Mouse (Mus musculus): ENCODE measurements around the gene Gm20388. TPM values are rescaled to one million over a fixed set of nuclear protein-coding genes. Genes with fewer than 3 reads are reported as not detected.
A peak's percentile ranks its signal among the peaks of the same experiment; 100 is the strongest.

Gene Gm20388
- polyA plus RNA-seq, 1 experiment from 2014 or later, result 47.1 TPM

DNA sequence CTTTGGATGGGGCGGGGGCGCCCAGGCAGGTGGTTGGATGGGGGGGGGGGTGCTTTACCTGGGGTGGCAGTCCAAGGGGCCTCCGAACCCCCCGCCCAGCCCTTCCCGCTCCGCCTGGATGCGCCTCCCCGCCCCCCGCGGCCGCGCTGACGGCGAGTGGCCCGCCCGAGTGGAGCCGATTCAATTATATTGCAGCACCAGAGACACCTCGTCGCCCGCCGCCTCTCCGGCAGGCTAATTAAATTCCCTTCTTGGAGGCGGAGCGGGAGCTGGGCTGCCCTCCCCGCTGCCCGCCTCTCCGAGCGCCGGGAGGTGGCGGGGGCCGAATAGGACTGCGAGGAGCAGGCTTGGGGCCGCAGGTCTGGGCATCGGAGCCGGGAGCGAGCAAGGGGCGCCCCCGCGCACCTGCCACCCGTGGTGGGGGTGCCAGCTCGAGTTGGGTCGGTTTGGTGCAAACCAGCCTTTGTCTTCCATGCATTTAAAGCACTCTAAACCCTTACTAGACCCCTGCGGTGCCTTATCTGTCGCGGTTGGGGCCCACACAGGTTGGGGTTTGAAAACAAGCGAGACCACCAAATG is 627.3 kb downstream of the Gm20388 start:
- H3K27ac ChIP-seq, result peak overlapping the region; percentile 99
- H3K79me2 ChIP-seq (ENCODE audit: inconsistent target), result peaks cover 32% of the 10 kb centered on the region
- WGBS (ENCODE audit: missing documents), result under 1% methylated on average over 40 of the region's 46 CpGs
- H3K4me3 ChIP-seq (ENCODE audit: inconsistent target), result peak overlapping the region; percentile 60
- no peaks in the 10 kb centered on the region for H3K36me3 ChIP-seq (ENCODE audit: inconsistent target)

DNA sequence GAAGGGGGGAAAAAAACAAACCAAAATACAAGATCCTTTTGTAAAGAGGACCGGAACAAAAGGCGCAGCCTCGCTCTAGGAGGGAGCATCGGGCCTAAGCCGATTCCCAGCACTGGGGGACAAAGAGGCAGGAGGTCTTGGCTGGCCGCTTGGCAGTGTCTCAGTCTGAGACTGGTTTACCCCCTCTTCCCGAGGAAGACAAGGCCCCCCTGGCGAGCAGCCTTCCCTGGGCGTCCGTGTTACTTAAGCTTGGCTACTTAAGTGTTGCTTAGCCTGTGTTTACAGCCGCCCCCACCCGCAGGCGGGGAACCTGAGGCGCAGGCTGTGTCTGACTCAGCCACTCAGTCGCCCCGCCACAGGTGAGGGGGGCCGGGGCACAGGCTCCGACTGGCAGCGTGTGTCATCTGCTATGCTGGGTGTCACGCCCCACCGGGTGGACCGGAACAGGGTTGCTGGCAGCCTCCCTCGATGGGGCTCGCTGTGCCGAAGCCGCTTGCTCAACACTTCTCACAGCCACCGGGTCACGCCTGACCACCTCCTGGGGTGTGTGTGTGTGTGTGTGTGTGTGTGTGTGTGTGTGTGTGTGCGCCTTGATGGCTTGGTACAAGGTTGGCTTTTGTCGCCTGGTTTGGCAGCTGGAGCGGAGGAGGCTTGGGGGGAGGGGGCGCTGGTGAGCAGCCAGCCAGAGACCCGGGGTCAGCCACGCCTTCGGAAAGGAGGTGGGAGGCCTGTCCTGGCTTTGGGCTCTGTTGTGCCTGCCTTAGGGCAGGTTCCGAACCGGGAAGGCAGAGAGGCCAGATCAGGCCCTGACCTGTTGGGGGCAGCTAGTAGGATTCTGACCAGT is 628.0 kb downstream of the Gm20388 start:
- Histone ChIP-seq H3K36me3 (ENCODE audit: inconsistent target) (no peaks in the 10 kb centered on the region), H3K79me2 (ENCODE audit: inconsistent target) (peaks cover 39% of the 10 kb centered on the region), H3K27ac (peak overlapping the region; percentile 99), H3K4me3 (ENCODE audit: inconsistent target) (peak overlapping the region; percentile 60)
- under 1% methylated on average over 37 of the region's 37 CpGs for WGBS (ENCODE audit: missing documents)

DNA sequence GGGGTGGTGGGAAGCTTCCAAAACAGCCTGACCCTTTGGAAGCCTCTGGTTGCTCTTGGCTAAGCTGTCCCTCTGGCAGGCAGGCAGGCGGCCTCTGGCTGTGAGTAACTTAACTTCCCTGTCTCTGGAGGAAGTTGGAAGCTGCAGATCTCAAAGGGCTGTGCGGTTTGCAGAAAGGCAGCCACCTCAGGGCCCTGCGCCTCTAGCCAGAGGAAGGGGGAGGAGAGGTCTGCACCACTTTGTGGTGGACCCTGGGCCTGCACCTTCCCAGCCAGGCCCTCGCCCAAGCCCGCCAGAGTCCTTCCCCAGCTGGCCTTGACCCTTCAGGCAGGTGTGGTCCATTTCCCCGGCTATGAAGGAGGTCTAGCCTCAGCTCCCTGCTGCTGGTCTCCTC is 628.7 kb downstream of the Gm20388 start:
- WGBS (ENCODE audit: missing documents), result under 1% methylated on average over 6 of the region's 6 CpGs
- Histone ChIP-seq H3K27ac (peak overlapping the region; percentile 99), H3K36me3 (ENCODE audit: inconsistent target) (no peaks in the 10 kb centered on the region), H3K79me2 (ENCODE audit: inconsistent target) (peaks cover 47% of the 10 kb centered on the region), H3K4me3 (ENCODE audit: inconsistent target) (peak overlapping the region; percentile 60)

DNA sequence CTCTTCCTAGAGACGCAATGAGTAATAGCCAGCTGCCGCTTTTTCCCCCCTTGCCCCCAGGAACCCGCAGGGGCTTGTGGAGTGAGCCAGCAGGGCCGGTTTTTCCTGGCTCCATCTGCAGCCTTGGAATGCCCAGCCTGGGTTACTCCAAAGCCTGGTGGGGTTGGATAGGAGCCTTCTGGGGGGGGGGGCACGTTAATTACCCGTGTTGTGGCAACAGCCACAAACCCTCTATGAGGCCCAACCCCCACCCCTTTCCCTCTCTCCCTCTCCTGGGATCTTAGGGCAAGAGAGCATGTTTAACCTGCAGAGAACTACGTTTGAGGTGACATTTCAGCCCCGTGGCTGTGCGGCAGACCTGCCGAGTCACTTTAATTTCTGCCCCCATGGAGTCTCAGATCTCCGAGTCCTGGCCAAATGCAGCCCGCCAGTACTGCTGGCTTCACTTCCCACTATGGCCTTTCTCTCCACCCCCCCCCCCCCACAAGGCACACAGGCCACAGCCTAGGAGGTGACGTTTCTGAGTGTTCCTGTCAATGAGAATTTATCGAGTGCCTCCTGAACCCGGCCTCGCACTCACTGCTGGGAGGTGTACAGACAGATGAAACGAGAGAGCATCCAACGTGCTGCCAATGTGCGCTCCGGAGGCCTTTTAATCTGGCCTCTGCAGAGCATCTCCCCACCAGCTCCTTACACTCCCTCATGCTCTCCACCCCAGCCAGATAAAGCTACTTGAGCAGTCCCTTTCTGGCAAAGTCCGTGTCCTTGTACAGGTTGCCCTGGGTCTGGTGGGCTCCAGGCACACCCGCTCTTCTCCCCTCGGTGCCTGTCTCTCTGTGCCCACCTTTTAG is 629.4 kb downstream of the Gm20388 start:
- H3K36me3 ChIP-seq (ENCODE audit: inconsistent target), result no peaks in the 10 kb centered on the region

DNA sequence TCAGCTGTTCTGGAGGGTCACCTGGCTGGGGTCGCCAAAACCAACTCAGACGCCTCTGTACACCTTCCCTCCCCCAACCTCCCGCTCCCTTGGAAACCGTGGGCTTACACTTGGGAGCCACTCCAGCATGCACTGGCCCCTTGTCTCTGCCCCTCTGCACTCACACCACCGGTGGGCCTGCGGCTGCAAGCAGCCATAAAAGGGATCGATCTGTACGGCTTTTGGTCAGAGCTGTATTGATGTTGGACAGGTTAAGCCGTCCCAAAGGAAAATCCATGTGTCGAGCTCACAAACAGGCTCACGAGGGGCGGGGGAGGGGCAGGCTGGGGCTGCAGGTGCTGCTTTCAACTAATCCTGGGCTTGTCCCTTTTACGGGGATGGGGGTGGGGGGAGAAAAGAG is 632.4 kb downstream of the Gm20388 start:
- Histone ChIP-seq H3K36me3 (ENCODE audit: inconsistent target) (no peaks in the 10 kb centered on the region), H3K27ac (no peak overlapping the region), H3K79me2 (ENCODE audit: inconsistent target) (peaks cover 83% of the 10 kb centered on the region), H3K4me3 (ENCODE audit: inconsistent target) (no peak overlapping the region)
- 75% methylated on average over 12 of the region's 13 CpGs for WGBS (ENCODE audit: missing documents)

More for the DNA sequence above, 629.4 kb downstream of the Gm20388 start:
- H3K4me3 ChIP-seq (ENCODE audit: inconsistent target), result peak overlapping the region; percentile 60
- peak overlapping the region; percentile 99 for H3K27ac ChIP-seq
- 11% methylated on average over 23 of the region's 23 CpGs for WGBS (ENCODE audit: missing documents)
- H3K79me2 ChIP-seq (ENCODE audit: inconsistent target), result peaks cover 53% of the 10 kb centered on the region

DNA sequence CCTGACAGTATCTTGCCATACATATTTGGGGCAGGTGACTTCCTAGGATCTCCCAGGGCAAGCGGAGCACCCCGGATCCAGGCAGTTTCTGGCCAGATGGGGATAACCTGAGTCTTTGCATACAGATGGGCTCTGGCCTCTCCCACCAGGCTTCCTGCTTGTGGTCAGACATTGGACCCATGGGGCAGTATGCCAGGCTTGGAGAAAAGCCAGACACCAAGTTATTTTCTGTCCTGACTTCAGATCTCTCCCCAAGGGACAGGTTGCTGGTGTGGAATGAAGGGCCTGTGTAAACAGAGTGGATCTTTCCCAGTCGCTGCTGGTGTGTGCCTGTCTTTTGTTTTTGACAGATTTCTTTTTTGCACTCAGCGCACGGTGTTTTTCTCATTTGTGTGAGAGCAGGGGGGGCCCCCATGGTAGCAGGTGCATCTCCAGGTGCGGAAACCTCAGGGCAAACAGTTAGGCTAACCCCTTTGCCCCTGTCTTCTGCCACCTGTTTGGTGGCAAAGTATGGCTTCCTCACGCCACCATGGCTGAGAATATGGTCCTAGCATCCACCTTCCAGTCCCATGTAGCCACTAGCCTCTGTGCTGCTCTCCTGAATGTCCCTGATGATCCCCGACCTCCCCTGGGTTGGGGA is 632.9 kb downstream of the Gm20388 start:
- H3K27ac ChIP-seq, result no peak overlapping the region

DNA sequence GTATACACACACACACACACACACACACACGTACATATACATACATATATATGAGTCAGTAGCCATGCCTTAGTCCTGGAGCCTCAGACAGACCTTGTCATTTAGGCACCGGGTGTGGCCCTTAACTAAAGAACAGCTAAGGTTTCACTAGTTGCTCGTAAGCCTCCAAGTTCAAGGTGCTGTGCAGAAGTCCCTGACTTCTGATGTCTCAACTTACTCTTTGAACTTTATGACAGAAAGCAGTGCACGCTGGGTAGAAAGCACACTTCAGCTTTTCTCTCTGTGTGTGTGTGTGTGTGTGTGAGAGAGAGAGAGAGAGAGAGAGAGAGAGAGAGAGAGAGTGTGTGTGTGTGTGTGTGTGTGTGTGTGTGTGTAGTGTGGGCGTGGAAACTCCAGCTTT is 633.5 kb downstream of the Gm20388 start:
- Histone ChIP-seq H3K4me3 (ENCODE audit: inconsistent target) (no peak overlapping the region), H3K36me3 (ENCODE audit: inconsistent target) (no peaks in the 10 kb centered on the region), H3K27ac (no peak overlapping the region), H3K79me2 (ENCODE audit: inconsistent target) (peaks cover 94% of the 10 kb centered on the region)
- 97% methylated on average over 3 of the region's 5 CpGs for WGBS (ENCODE audit: missing documents)

More for the DNA sequence above, 632.9 kb downstream of the Gm20388 start:
- Histone ChIP-seq H3K36me3 (ENCODE audit: inconsistent target) (no peaks in the 10 kb centered on the region), H3K79me2 (ENCODE audit: inconsistent target) (peaks cover 88% of the 10 kb centered on the region), H3K4me3 (ENCODE audit: inconsistent target) (no peak overlapping the region)
- 69% methylated on average over 8 of the region's 8 CpGs for WGBS (ENCODE audit: missing documents)

DNA sequence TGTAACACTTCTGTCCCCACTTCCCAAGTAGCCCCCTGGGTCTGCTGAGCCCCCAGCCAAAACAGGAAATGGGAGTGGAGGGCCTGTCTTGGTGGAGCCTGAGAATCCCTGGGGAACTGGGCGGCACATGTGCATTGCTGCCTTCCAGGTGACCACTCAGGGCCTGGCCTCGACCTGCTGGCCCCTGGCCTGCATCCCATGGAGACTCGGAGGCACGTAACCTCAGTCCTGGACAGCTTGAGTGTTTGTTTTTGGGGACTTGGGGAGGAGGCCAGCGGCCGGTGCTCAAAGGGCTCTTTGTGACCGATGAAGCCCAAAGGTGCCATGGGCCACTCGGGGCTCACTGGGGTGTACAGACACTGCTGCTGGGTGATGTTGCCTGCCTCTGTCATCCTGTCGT is 636.9 kb downstream of the Gm20388 start:
- Histone ChIP-seq H3K79me2 (ENCODE audit: inconsistent target) (peaks cover 100% of the 10 kb centered on the region), H3K36me3 (ENCODE audit: inconsistent target) (no peaks in the 10 kb centered on the region), H3K4me3 (ENCODE audit: inconsistent target) (no peak overlapping the region), H3K27ac (no peak overlapping the region)
- WGBS (ENCODE audit: missing documents), result 91% methylated on average over 7 of the region's 9 CpGs

DNA sequence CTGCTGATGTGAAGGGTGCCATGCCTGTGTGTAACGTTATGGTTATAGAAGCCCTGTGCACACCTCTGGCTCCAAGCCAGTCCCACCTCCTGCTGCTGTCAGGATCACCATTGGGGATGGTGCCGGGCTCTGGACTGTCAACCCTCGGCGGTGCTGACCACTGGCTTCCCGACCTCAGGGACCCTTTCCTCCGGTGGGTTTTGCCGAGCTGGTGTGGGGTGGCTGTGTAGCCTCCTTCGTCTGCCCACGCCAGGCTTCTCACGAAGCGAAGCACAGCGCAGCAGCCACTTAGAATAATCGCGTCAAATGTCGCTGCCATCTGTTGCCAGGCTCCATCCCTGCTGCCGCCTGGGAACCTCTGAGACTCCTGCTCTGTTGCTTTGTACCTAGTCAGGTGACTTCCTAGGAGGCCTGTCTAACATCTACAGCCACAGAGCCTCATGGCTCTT is 637.7 kb downstream of the Gm20388 start:
- no peaks in the 10 kb centered on the region for H3K36me3 ChIP-seq (ENCODE audit: inconsistent target)
- WGBS (ENCODE audit: missing documents), result 94% methylated on average over 16 of the region's 16 CpGs
- H3K79me2 ChIP-seq (ENCODE audit: inconsistent target), result peaks cover 100% of the 10 kb centered on the region
- no peak overlapping the region for H3K27ac ChIP-seq
- no peak overlapping the region for H3K4me3 ChIP-seq (ENCODE audit: inconsistent target)

DNA sequence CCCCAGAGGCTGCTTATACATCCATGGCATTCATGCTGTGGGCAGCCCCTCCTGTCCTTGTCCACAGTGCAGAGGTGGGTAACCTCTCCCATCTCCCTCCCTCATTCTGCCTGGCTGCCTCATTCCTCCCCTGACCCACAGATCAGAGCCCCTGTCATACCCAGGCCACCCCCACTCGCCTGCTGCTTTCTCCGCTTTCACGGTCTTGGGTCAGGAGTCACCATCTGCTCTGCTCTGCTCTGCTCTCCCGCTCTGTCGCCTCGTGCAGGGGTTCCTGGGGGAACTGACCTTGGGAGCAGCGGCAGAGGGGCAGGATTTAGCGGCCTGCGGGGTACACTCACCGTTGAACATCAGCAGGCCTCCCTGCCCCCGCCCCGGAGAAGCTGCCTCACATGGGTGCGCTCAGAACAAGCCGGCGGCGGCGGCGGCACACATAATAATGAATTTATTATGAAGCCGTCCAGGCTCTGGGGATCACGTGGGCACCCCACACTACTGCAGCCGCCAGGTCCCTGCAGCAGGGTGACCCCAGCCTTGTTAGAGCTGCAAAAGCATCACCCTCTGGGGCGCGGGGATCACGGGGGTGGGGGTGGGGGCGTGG is 638.8 kb downstream of the Gm20388 start:
- WGBS (ENCODE audit: missing documents), result 90% methylated on average over 25 of the region's 25 CpGs
- Histone ChIP-seq H3K79me2 (ENCODE audit: inconsistent target) (peaks cover 100% of the 10 kb centered on the region), H3K36me3 (ENCODE audit: inconsistent target) (peaks cover 8% of the 10 kb centered on the region), H3K27ac (no peak overlapping the region), H3K4me3 (ENCODE audit: inconsistent target) (no peak overlapping the region)

DNA sequence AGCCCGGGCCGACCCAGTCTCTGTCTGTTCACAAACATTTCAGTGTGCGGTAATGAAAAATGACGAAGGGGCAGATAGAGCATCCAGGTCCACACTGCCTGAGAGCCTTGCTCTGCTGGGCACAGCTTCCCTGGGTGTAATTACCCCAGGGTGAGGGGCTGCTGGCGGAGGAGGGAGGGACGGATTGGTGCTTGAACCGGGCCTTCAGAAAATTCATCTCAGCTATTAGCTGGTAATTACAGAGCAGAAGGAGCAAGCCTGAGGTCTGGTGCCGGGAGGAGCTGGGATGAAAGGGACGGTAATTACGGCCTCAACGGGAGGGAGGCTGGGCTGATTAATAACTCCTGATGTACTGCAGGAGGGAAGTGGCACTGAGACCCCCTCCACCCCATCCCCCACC is 639.3 kb downstream of the Gm20388 start:
- Histone ChIP-seq H3K79me2 (ENCODE audit: inconsistent target) (peaks cover 100% of the 10 kb centered on the region), H3K27ac (no peak overlapping the region), H3K36me3 (ENCODE audit: inconsistent target) (peaks cover 13% of the 10 kb centered on the region), H3K4me3 (ENCODE audit: inconsistent target) (no peak overlapping the region)
- 89% methylated on average over 11 of the region's 11 CpGs for WGBS (ENCODE audit: missing documents)

DNA sequence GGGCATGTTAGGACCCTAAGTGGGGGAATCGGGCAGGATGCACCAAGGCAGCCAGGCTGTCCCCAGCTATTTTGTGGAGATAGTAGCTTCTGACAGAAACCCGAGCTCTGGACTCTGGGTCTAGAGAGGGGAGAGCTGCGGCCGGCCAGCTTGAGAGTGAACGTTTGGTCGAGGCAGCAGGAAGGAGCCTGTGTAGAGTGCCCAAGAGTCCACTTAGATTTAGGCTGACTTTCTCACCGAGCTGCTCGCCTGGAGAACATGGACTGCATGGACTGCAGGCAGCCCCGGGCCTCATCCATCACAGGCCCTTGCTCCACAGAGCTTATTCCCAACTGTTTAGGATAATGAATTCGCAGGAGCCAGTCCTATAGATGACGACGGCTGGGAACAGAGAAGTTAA is 639.8 kb downstream of the Gm20388 start:
- Histone ChIP-seq H3K4me3 (ENCODE audit: inconsistent target) (no peak overlapping the region), H3K36me3 (ENCODE audit: inconsistent target) (peaks cover 18% of the 10 kb centered on the region), H3K27ac (no peak overlapping the region), H3K79me2 (ENCODE audit: inconsistent target) (peaks cover 100% of the 10 kb centered on the region)
- 92% methylated on average over 12 of the region's 12 CpGs for WGBS (ENCODE audit: missing documents)

DNA sequence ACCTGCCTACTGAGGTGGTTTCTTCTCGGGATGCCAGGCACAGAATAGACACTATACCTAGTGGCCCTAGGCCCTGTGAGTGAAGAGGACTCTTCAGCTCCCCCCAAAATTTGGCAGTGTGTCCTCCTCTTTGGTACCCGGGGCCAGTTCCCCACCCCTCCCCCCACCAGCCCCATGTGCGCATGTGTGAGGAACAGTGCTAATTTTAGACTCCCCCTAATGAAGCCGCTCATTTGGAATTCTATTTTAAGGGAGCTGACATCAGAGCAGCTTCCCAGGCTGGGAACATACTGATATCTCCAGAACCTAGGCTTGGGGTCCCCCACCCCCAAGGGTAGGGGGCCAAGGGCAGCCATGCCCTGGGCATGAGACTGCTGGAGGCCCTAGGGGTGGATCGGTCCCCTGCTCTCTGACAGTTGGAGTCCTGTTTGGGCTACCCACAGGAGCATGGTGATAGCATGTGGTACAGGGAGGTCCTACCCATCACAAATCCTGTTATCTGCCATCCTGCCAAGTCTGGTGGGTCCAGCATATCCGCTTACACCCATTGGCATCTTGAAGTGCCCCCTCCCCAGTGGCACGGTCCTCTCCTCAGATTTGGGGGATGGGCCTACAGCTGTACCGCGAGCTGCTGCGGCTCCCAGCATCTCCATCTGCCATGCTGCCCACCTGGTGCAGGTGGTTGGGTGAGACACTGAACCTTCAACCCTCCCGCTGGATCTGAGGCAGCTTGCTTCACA is 640.5 kb downstream of the Gm20388 start:
- no peak overlapping the region for H3K4me3 ChIP-seq (ENCODE audit: inconsistent target)
- WGBS (ENCODE audit: missing documents), result 81% methylated on average over 11 of the region's 11 CpGs
- H3K36me3 ChIP-seq (ENCODE audit: inconsistent target), result peaks cover 21% of the 10 kb centered on the region
- no peak overlapping the region for H3K27ac ChIP-seq
- H3K79me2 ChIP-seq (ENCODE audit: inconsistent target), result peaks cover 100% of the 10 kb centered on the region

Data from macrophage (primary cell).